Mouse (Mus musculus): Measurements from ENCODE around the gene Ntrk3. TPM values are rescaled to one million over a fixed set of nuclear protein-coding genes. Genes with fewer than 3 reads are reported as not detected.

The Ntrk3 gene
- polyA plus RNA-seq, 1 experiment from 2014 or later, result 2.9 TPM

GRCm38 (mm10) chr7:78144849-78145248 is 593.0 kb downstream of the Ntrk3 start:
- Histone ChIP-seq H3K27me3 (replicated peaks) (no peaks in the 10 kb centered on the region), H3K27ac (no peak overlapping the region), H3K4me3 (replicated peaks) (no peak overlapping the region), H3K4me2 (replicated peaks) (no peak overlapping the region), H3K9me3 (no peaks in the 10 kb centered on the region), H3K36me3 (no peaks in the 10 kb centered on the region), H3K9ac (no peak overlapping the region), H3K4me1 (replicated peaks) (no peaks in the 10 kb centered on the region)
- WGBS, result 84% methylated on average over 3 of the region's 3 CpGs
- no peak for ATAC-seq

GRCm38 (mm10) chr7:78129966-78130365 is 607.8 kb downstream of the Ntrk3 start:
- H3K4me3 ChIP-seq (replicated peaks), result no peak overlapping the region
- no peak for ATAC-seq
- H3K9me3 ChIP-seq, result no peaks in the 10 kb centered on the region
- no peak overlapping the region for H3K9ac ChIP-seq
- H3K4me1 ChIP-seq (replicated peaks), result no peaks in the 10 kb centered on the region
- no peaks in the 10 kb centered on the region for H3K36me3 ChIP-seq
- no peaks in the 10 kb centered on the region for H3K27me3 ChIP-seq (replicated peaks)
- H3K4me2 ChIP-seq (replicated peaks), result no peak overlapping the region
- H3K27ac ChIP-seq, result no peak overlapping the region
- 91% methylated on average over 1 of the region's 1 CpGs for WGBS

Other genes with a start within 250 kb of the Ntrk3 start
- 58.9 and 63.7 TPM in 2 replicates for gene Mrps11, start 45.1 kb upstream of the Ntrk3 start, polyA plus RNA-seq (2015; fragmentation: Nextera tagmentation; extraction: Ambion mirVana)
- 85.0 and 88.6 TPM in 2 replicates for gene Mrpl46, start 45.5 kb upstream of the Ntrk3 start, polyA plus RNA-seq (2015; fragmentation: Nextera tagmentation; extraction: Ambion mirVana)
- gene Det1, start 109.3 kb upstream of the Ntrk3 start, polyA plus RNA-seq (2015; fragmentation: Nextera tagmentation; extraction: Ambion mirVana), result 15.1 and 15.7 TPM in 2 replicates
- gene Aen, start 157.8 kb upstream of the Ntrk3 start, polyA plus RNA-seq (2015; fragmentation: Nextera tagmentation; extraction: Ambion mirVana), result 35.6 and 40.6 TPM in 2 replicates
- 4.5 and 5.8 TPM in 2 replicates for gene Isg20, start 175.4 kb upstream of the Ntrk3 start, polyA plus RNA-seq (2015; fragmentation: Nextera tagmentation; extraction: Ambion mirVana)